Mouse (Mus musculus): ENCODE data around the gene Lingo4. TPM values are rescaled to one million over a fixed set of nuclear protein-coding genes. Genes with fewer than 3 reads are reported as not detected.

Lingo4 gene
- polyA plus RNA-seq, 1 experiment from 2014 or later, result 0.42 TPM

DNA sequence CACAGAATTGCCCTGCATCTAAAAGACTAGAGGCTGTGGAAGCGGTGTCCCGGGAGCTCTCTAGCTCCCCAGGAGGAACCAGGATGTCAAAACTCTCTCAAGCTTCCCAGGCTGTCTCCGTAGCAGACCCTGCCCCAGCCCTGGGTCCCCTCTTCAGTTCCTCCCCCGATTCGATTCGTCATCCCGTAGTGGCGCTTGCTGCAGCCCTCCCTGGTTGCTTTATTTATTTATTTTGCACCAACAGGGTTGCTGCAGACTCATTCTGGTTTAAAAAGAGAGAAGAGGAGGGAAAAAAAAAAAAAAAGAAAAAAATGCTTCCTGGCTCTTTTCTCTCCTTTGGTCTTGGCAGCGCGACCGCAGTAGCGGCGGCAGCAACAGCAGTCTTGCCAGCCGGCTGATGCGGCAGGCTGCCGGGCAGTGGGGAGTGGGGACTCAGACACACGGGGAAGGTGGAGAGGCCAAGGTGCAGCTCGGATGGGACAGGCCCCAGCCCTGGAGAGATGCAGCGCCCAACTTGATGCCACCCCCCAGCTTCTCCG lies 695 bp downstream of the Lingo4 start:
- Histone ChIP-seq H3K4me3 (ENCODE audit: low read depth, low read length) (peak overlapping the region; percentile 14; the same call in 1 of the 2 replicates), H3K9ac (ENCODE audit: low read length) (peak overlapping the region; percentile 50), H3K27me3 (ENCODE audit: control insufficient read depth, insufficient read depth, low read length) (no peaks in the 10 kb centered on the region), H3K4me2 (replicated peaks; ENCODE audit: low read depth) (peak overlapping the region; percentile 45), H3K36me3 (ENCODE audit: control insufficient read depth, insufficient read depth, low read length) (no peaks in the 10 kb centered on the region), H3K4me1 (replicated peaks; ENCODE audit: control insufficient read depth, insufficient read depth) (no peaks in the 10 kb centered on the region), H3K27ac (replicated peaks) (no peak overlapping the region), H3K9me3 (ENCODE audit: control insufficient read depth, low read length) (no peaks in the 10 kb centered on the region)
- TF ChIP-seq EP300 (optimal IDR thresholded peaks at IDR 0.05) (no peak), CTCF (IDR thresholded peaks at IDR 0.05; ENCODE audit: low read depth) (peak; percentile 27; the same call in 1 of the 2 replicates)
- no peak for DNase-seq (ENCODE audit: low spot score)
- 3% methylated on average over 20 of the region's 20 CpGs for WGBS
- peak; percentile 39; the same call in 1 of the 2 replicates for ATAC-seq (ENCODE audit: low FRiP score, low TSS enrichment)

DNA sequence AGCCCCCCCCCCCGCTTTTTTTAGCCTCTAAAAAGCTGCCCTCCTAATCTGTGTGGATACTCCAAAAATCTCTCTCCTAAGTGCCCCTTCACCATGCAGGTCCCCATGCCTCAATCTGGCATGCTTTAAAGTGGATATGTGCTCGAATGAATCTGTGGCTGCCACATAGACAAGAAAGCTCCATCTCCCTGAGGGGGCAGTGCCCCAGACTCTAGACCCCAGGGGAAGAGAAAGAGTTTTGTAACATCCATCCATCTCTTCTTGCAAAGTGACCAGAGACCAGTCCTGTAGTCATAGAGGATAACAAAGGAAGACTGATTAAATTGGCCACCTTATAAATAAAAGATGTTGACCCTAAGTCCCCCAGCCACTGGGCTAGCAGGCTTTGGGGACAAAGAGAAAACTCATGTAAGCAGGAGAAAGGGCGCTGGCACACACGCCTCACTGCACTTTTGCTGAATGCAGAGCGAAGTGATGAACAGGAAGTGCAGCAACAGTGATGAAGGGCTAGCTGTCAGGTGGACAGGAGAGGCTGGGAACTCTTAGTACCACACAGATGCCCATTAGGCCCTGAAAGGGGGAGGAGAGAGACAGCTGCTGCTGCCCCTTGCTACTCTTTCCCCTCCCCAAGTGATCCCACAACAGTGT lies 1.5 kb downstream of the Lingo4 start:
- WGBS, result 50% methylated on average over 5 of the region's 5 CpGs
- Histone ChIP-seq H3K4me1 (replicated peaks; ENCODE audit: control insufficient read depth, insufficient read depth) (no peaks in the 10 kb centered on the region), H3K36me3 (ENCODE audit: control insufficient read depth, insufficient read depth, low read length) (no peaks in the 10 kb centered on the region), H3K9ac (ENCODE audit: low read length) (no peak overlapping the region), H3K27me3 (ENCODE audit: control insufficient read depth, insufficient read depth, low read length) (no peaks in the 10 kb centered on the region), H3K4me2 (replicated peaks; ENCODE audit: low read depth) (no peak overlapping the region), H3K9me3 (ENCODE audit: control insufficient read depth, low read length) (no peaks in the 10 kb centered on the region), H3K27ac (replicated peaks) (no peak overlapping the region), H3K4me3 (ENCODE audit: low read depth, low read length) (no peak overlapping the region)
- DNase-seq (ENCODE audit: low spot score) (no peak), ATAC-seq (ENCODE audit: low FRiP score, low TSS enrichment) (no peak)
- TF ChIP-seq CTCF (IDR thresholded peaks at IDR 0.05; ENCODE audit: low read depth), result no peak
- TF ChIP-seq EP300 (optimal IDR thresholded peaks at IDR 0.05), result no peak

DNA sequence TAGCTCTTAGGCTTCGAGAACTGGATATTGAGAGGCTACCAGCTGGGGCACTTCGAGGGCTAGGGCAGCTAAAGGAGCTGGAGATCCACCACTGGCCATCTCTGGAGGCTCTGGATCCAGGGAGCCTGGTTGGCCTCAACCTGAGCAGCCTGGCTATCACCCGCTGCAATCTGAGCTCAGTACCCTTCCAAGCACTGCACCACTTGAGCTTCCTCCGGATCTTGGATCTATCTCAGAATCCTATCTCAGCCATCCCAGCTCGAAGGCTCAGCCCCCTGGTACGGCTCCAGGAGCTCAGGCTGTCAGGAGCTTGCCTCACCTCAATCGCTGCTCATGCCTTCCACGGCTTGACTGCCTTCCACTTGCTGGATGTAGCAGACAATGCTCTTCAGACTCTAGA lies 4.1 kb downstream of the Lingo4 start:
- TF ChIP-seq CTCF (IDR thresholded peaks at IDR 0.05; ENCODE audit: low read depth) (no peak), EP300 (optimal IDR thresholded peaks at IDR 0.05) (no peak)
- WGBS, result 63% methylated on average over 8 of the region's 8 CpGs
- no peak overlapping the region for H3K27ac ChIP-seq (replicated peaks)
- no peak overlapping the region for H3K9ac ChIP-seq (ENCODE audit: low read length)
- no peaks in the 10 kb centered on the region for H3K4me1 ChIP-seq (replicated peaks; ENCODE audit: control insufficient read depth, insufficient read depth)
- no peak for DNase-seq (ENCODE audit: low spot score)
- H3K4me3 ChIP-seq (ENCODE audit: low read depth, low read length), result no peak overlapping the region
- no peaks in the 10 kb centered on the region for H3K36me3 ChIP-seq (ENCODE audit: control insufficient read depth, insufficient read depth, low read length)
- no peaks in the 10 kb centered on the region for H3K9me3 ChIP-seq (ENCODE audit: control insufficient read depth, low read length)
- no peak overlapping the region for H3K4me2 ChIP-seq (replicated peaks; ENCODE audit: low read depth)
- H3K27me3 ChIP-seq (ENCODE audit: control insufficient read depth, insufficient read depth, low read length), result no peaks in the 10 kb centered on the region
- ATAC-seq (ENCODE audit: low FRiP score, low TSS enrichment), result no peak

DNA sequence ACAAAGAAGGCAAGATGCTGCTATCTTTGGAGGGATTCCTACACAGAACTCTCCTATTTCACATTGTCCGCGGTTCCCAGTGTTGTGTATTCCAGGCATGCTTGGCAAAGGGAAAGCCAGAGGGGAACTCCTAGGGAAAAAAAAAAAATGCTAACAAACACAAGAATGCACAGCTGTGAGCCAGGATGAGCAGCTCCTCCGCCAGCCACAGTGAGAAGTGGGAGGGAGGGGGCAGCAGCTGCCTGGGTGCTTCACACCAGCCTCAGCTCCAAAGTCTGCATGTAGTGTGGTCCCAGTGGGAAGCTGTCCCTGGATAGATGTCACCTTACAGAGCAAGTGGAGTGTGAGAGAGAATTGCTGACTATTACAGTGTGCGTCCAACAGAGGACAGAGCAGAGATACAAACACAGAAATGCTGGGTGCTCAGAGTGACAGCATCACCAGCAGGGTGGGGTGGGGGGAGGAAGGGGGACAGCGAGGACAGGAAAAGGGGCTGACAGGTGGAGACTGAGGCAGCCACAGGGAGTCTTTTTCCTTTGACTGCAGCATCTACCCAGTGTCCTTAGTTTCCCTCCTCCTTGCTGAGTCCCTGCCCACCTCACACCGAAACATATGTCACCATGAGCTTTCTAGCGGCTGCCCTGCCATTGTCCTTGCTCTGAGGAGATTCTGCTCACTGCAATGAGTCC lies 6.2 kb downstream of the Lingo4 start:
- H3K4me3 ChIP-seq (ENCODE audit: low read depth, low read length), result no peak overlapping the region
- WGBS, result 22% methylated on average over 7 of the region's 7 CpGs
- DNase-seq (ENCODE audit: low spot score) (no peak), ATAC-seq (ENCODE audit: low FRiP score, low TSS enrichment) (0 out of 2 replicates have a peak, but pooled peaks have one; percentile 27)
- H3K4me2 ChIP-seq (replicated peaks; ENCODE audit: low read depth), result no peak overlapping the region
- H3K27me3 ChIP-seq (ENCODE audit: control insufficient read depth, insufficient read depth, low read length), result no peaks in the 10 kb centered on the region
- H3K4me1 ChIP-seq (replicated peaks; ENCODE audit: control insufficient read depth, insufficient read depth), result no peaks in the 10 kb centered on the region
- H3K9me3 ChIP-seq (ENCODE audit: control insufficient read depth, low read length), result no peaks in the 10 kb centered on the region
- TF ChIP-seq EP300 (optimal IDR thresholded peaks at IDR 0.05), result no peak
- no peak for TF ChIP-seq CTCF (IDR thresholded peaks at IDR 0.05; ENCODE audit: low read depth)
- no peak overlapping the region for H3K9ac ChIP-seq (ENCODE audit: low read length)
- H3K27ac ChIP-seq (replicated peaks), result no peak overlapping the region
- no peaks in the 10 kb centered on the region for H3K36me3 ChIP-seq (ENCODE audit: control insufficient read depth, insufficient read depth, low read length)

DNA sequence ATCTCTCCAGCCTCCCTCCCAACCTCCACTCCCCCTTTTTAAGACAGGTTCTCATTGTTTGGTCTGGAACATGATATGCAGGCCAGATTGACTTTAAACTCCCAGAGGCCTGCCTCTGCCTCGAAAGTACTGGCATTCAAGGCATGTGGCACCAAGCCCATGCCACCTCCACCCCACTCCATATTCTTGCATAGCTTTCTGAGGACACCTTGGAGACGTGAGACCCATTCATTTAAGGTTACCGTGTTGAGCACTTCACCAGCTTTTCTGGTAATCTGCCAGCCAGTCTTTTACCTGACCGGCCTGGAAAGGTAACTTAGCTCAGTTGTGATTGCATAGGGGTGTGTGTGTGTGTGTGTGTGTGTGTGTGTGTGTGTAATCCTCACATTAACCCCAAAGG lies 7.2 kb downstream of the Lingo4 start:
- Histone ChIP-seq H3K4me1 (replicated peaks; ENCODE audit: control insufficient read depth, insufficient read depth) (no peaks in the 10 kb centered on the region), H3K27me3 (ENCODE audit: control insufficient read depth, insufficient read depth, low read length) (no peaks in the 10 kb centered on the region), H3K9me3 (ENCODE audit: control insufficient read depth, low read length) (no peaks in the 10 kb centered on the region), H3K4me3 (ENCODE audit: low read depth, low read length) (no peak overlapping the region), H3K27ac (replicated peaks) (no peak overlapping the region), H3K9ac (ENCODE audit: low read length) (no peak overlapping the region), H3K36me3 (ENCODE audit: control insufficient read depth, insufficient read depth, low read length) (no peaks in the 10 kb centered on the region), H3K4me2 (replicated peaks; ENCODE audit: low read depth) (no peak overlapping the region)
- DNase-seq (ENCODE audit: low spot score), result no peak
- ATAC-seq (ENCODE audit: low FRiP score, low TSS enrichment), result no peak
- no peak for TF ChIP-seq CTCF (IDR thresholded peaks at IDR 0.05; ENCODE audit: low read depth)
- TF ChIP-seq EP300 (optimal IDR thresholded peaks at IDR 0.05), result no peak
- WGBS, result 54% methylated on average over 4 of the region's 4 CpGs

DNA sequence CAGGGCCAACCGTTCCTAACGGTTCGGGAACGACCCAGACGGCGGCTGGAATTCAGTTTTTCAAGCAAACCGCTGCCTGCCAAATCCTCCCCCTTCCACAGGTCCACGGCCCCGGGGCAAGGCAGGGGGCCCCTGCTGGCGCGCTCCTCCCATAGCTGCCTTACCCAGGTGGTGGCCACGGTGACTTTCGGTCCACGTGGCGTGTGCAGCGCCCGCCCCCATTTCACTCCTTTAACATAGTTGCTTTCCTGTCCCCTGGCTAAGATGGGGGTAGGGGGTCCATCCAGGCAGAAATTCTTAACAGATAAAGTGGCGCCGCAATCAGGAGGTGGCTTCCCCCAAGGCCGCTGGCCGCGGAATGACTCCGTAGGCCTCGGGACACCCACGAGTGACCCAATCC lies 14.2 kb downstream of the Lingo4 start:
- no peaks in the 10 kb centered on the region for H3K9me3 ChIP-seq (ENCODE audit: control insufficient read depth, low read length)
- WGBS, result 5% methylated on average over 25 of the region's 25 CpGs
- peaks cover 4% of the 10 kb centered on the region; the same call in 1 of the 2 replicates for H3K4me1 ChIP-seq (replicated peaks; ENCODE audit: control insufficient read depth, insufficient read depth)
- no peaks in the 10 kb centered on the region for H3K27me3 ChIP-seq (ENCODE audit: control insufficient read depth, insufficient read depth, low read length)
- H3K36me3 ChIP-seq (ENCODE audit: control insufficient read depth, insufficient read depth, low read length), result no peaks in the 10 kb centered on the region
- TF ChIP-seq CTCF (IDR thresholded peaks at IDR 0.05; ENCODE audit: low read depth), result no peak
- TF ChIP-seq EP300 (optimal IDR thresholded peaks at IDR 0.05), result no peak
- H3K4me3 ChIP-seq (ENCODE audit: low read depth, low read length), result peak overlapping the region; percentile 44
- peak overlapping the region; percentile 77 for H3K4me2 ChIP-seq (replicated peaks; ENCODE audit: low read depth)
- H3K9ac ChIP-seq (ENCODE audit: low read length), result peak overlapping the region; percentile 38; the same call in 1 of the 2 replicates
- DNase-seq (ENCODE audit: low spot score) (no peak), ATAC-seq (ENCODE audit: low FRiP score, low TSS enrichment) (peak; percentile 21; the same call in 1 of the 2 replicates)
- H3K27ac ChIP-seq (replicated peaks), result no peak overlapping the region
